Mouse (Mus musculus) adrenal gland (tissue): ENCODE data around the gene Pmm1.

Experiments
- intact Hi-C: fragments of 180-260 bp; cut with DNase I; formaldehyde crosslinking; loops from one replicate; pipeline ENCODE4 v1.15.1; 2025

Gene Pmm1

GRCm38 (mm10) chr15:81958906-81959305 is 1.8 kb downstream of the Pmm1 start:
- intact Hi-C loops = loop anchor here (5.0 kb wide), 1 partner anchor 78 kb away; no protein-coding TSS in a partner anchor

- intact Hi-C loops = loop anchor here (5.0 kb wide), 1 partner anchor 80 kb away; no protein-coding TSS in a partner anchor
Observed at GRCm38 (mm10) chr15:81957598-81957997, 3.1 kb downstream of the Pmm1 start.

- intact Hi-C loops = loop anchor here (5.0 kb wide), 1 partner anchor 81 kb away; no protein-coding TSS in a partner anchor
Observed at GRCm38 (mm10) chr15:81956457-81956856, 4.3 kb downstream of the Pmm1 start.

GRCm38 (mm10) chr15:81955414-81955813 is 5.3 kb downstream of the Pmm1 start:
- intact Hi-C loops = loop anchor here (5.0 kb wide), 1 partner anchor 82 kb away; no protein-coding TSS in a partner anchor

GRCm38 (mm10) chr15:81954716-81955115 is 6.0 kb downstream of the Pmm1 start:
- intact Hi-C loops = loop anchor here (5.0 kb wide), 1 partner anchor 83 kb away; no protein-coding TSS in a partner anchor

GRCm38 (mm10) chr15:81954151-81954583 is 6.6 kb downstream of the Pmm1 start:
- intact Hi-C loops = no loop called here

- intact Hi-C loops = no loop called here
Observed at GRCm38 (mm10) chr15:81952310-81952709, 8.4 kb downstream of the Pmm1 start.

GRCm38 (mm10) chr15:81951159-81951558 is 9.6 kb downstream of the Pmm1 start:
- intact Hi-C loops = no loop called here

GRCm38 (mm10) chr15:81950716-81951115 is 10.0 kb downstream of the Pmm1 start:
- intact Hi-C loops = no loop called here

GRCm38 (mm10) chr15:81949476-81950131 is 11.1 kb downstream of the Pmm1 start:
- intact Hi-C loops = no loop called here

- intact Hi-C loops = no loop called here
Observed at GRCm38 (mm10) chr15:81949076-81949475, 11.7 kb downstream of the Pmm1 start.

- intact Hi-C loops = no loop called here
Observed at GRCm38 (mm10) chr15:81943176-81943749, 17.5 kb downstream of the Pmm1 start.

- intact Hi-C loops = no loop called here
Observed at GRCm38 (mm10) chr15:81941010-81941409, 19.7 kb downstream of the Pmm1 start.

GRCm38 (mm10) chr15:81940219-81940618 is 20.5 kb downstream of the Pmm1 start:
- intact Hi-C loops = no loop called here

- intact Hi-C loops = no loop called here
Observed at GRCm38 (mm10) chr15:81939774-81940173, 21.0 kb downstream of the Pmm1 start.

- intact Hi-C loops = no loop called here
Observed at GRCm38 (mm10) chr15:81939157-81939715, 21.5 kb downstream of the Pmm1 start.

GRCm38 (mm10) chr15:81938246-81938645 is 22.5 kb downstream of the Pmm1 start:
- intact Hi-C loops = loop anchor here (1.0 kb wide), 1 partner anchor 51 kb away; no protein-coding TSS in a partner anchor

- intact Hi-C loops = no loop called here
Observed at GRCm38 (mm10) chr15:81937098-81937972, 23.4 kb downstream of the Pmm1 start.

- intact Hi-C loops = no loop called here
Observed at GRCm38 (mm10) chr15:81936679-81937078, 24.1 kb downstream of the Pmm1 start, which contains the start of gene Csdc2. Csdc2 (plus strand) TSS chr15:81936759.

GRCm38 (mm10) chr15:81935869-81936637 is 24.7 kb downstream of the Pmm1 start:
- intact Hi-C loops = no loop called here
